Mouse (Mus musculus): Measurements from ENCODE around the gene Cc2d2b.

The Cc2d2b gene

DNA sequence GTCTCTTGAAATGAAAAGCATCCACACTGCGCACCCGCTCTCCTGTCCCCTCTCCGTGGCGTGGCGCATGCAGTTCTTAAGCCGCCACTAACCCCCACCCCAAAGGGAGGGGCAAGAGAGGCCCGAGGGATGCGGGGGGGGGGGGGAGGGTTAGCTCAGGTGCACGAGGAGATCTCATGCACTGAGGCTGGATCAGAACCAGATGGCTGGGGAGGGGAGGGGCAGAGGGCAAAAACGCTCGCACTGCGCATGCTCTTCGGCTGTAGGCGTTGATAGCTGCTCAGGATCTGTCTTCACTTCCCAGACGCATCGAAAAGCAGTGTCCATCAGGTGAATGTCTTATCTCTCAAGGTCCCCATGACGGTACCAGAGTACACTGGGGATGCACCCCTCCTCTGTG, at the start of gene Cc2d2b:
Gene Cc2d2b, plus strand, starts transcription at position 195 of the 400 bp plus-strand sequence.
- DNase-seq (ENCODE audit: low read depth, low spot score) = no peak

- no peak for DNase-seq (ENCODE audit: low read depth, low spot score)
These were observed 48.7 kb upstream of the Cc2d2b start for GRCm38 (mm10) chr19:40699816-40700215.

DNA sequence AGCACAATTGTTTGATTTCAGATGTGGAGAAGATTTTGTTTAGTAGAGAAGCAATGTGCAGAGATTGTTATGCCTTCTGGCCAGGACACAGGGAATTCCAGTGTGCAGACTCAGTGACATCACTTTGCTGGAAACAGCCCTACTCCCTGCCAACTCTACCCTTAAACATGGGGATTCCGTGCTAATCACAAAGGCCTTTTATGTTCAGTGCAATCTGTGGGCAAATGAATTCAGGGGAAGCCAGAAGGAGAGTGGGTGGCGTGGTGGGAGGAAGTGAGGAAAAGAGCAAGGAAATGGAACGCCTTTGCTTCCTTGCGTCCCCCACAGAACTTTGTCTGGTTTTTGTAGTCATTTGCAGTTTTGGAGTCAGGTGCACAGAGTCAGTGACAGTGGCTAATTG, 46.1 kb upstream of the Cc2d2b start:
- DNase-seq (ENCODE audit: low read depth, low spot score) = no peak

- no peak for DNase-seq (ENCODE audit: low read depth, low spot score)
These were observed 35.5 kb upstream of the Cc2d2b start for GRCm38 (mm10) chr19:40712889-40713628.

GRCm38 (mm10) chr19:40714700-40715099, 33.9 kb upstream of the Cc2d2b start:
- no peak for DNase-seq (ENCODE audit: low read depth, low spot score)

- no peak for DNase-seq (ENCODE audit: low read depth, low spot score)
These were observed 31.6 kb upstream of the Cc2d2b start for GRCm38 (mm10) chr19:40716981-40717380.

- DNase-seq (ENCODE audit: low read depth, low spot score) = no peak
These were observed 29.0 kb upstream of the Cc2d2b start for GRCm38 (mm10) chr19:40719439-40720105.

- DNase-seq (ENCODE audit: low read depth, low spot score) = no peak
These were observed 28.2 kb upstream of the Cc2d2b start for GRCm38 (mm10) chr19:40720381-40720780.

DNA sequence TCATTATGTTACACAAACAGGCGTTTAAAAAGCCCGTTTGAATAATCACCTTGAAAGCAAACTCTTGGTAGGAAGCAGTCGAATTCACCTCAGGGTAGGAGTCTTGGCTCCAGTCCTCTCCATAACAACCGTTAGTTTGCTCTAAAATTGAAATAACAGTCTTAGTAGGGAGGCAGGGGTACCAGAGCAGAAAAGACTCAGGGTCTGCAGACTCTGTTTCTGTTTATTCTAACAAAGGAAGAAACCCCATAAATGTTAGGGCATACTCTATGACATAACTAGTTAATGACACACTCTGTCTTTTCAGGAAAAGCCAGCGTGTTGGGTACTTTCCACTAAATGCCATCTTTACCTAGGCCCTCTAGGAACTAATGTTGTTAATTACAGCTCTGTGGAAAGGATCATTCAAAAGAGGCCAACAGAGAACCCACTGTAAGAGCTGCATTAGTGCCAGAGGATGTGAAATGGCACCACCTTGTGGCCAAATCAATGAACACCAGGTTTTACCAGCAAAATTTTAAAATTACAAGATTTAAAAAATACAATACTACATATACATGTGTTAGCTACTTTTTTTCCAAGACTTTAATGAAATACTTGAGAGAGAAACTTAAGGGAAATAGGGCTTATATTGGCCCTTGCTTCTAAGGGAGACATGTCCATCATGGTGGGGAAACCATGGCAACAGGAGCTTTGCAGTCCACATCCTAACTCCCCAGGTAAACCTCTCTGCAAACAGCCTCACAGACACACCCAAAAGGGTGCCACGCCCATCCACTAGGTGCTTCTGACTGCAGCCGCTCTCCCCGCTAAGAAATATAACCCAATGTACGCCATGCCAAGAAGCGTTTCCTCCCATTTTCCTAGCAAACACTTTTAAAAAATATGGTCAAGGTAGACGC, 26.2 kb upstream of the Cc2d2b start:
- peak; percentile 68 for DNase-seq (ENCODE audit: low read depth, low spot score)

DNA sequence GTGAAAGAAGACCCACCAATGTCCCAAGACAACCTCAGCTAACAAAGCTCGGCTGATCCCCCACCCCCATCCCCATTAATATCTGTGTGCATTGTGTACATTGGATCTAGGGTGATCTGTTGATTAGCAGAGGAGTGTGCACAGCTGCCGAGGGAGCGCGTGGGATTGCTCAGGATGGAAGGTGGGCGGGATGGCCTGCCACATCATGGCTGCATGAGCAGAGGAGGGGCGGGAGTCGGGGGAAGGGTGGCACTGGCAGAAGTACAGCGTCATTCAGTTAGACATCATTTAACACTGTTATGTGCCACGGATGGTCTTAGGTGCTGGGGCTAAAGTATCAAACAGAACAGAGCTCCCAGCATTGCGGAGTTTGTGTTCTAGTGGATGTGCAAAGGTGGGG, 25.0 kb upstream of the Cc2d2b start:
- DNase-seq (ENCODE audit: low read depth, low spot score) = no peak

- no peak for DNase-seq (ENCODE audit: low read depth, low spot score)
These were observed 22.4 kb upstream of the Cc2d2b start for GRCm38 (mm10) chr19:40726148-40726547.

DNA sequence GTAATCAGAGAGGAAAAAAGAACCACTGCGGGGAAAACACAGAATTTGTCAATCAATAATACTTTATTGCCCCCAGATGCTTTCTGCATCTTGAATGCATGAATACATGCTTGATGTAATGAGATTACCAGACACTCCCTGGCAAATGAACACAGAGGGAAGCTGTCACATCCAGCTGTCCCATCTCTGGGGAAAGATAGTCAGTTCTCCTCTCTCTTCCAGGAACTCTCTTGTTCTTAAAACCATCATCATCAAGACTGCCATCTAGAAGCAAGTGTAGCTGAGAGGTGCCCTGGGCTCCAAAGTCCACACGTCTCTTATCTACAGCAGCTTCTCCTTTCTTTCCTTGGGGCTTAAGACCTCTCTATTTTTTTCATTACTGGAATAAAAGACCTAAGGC, 21.9 kb upstream of the Cc2d2b start:
- DNase-seq (ENCODE audit: low read depth, low spot score) = no peak

DNA sequence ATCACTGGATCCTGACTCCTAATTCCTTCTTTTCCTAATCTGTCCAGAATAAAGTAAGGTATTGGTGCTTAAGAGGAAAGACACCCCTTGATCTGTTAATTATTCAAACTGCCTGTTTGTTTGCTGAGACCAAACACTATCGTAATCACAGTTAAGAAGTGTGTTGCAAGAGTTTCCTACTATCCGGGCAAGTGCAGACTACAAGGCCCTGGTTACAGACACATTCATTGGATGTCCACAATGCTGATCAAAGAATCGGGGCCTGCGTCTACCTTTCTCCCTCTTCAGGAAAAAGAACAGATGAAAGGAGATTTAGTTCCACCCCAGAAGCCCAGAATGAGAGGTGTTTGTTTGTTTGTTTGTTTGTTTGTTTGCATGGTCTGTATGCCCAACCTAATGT, 20.3 kb upstream of the Cc2d2b start:
- DNase-seq (ENCODE audit: low read depth, low spot score) = no peak

GRCm38 (mm10) chr19:40728732-40729420, 19.7 kb upstream of the Cc2d2b start:
- no peak for DNase-seq (ENCODE audit: low read depth, low spot score)

- DNase-seq (ENCODE audit: low read depth, low spot score) = no peak
These were observed 15.1 kb upstream of the Cc2d2b start for GRCm38 (mm10) chr19:40733409-40733808.

- DNase-seq (ENCODE audit: low read depth, low spot score) = no peak
These were observed 14.7 kb upstream of the Cc2d2b start for GRCm38 (mm10) chr19:40733849-40734248.

DNA sequence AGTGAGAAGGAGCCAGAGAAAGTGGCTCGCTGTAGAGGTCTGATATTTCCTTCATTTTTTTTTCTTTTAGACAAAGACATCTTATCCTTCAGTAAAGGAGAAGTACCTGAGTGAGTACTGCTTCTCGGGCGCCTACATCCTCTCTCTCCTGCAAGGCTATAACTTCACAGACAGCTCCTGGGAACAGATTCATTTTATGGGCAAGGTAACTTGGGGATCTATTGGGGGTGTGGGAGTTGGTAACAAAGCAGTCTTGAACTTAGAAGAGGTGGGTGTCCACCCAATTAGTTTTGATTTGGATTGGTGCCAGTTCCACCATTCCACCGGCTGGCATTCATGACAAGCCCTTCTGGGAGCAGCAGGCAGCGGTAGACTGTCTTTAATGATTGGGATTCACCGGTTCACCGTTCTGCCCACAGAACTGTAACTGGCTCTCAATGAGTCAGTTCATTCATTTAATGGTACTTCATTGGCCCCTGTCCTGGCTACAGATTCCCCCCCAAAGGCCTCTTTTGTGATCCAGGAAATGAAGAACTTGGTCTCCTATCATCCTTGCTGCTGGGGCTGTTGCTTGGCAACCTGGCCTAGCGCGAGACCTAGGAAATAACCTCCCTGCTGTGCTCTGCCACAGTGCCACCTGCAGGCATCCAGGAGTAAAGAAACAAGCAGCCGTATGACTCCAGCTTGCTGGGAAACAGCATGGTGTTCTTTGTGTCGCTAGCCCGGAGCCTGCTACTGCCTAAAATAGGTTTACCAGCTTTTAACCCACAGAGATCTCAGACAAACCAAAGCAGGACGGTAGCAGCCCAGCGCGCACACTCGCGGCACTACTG, 11.7 kb upstream of the Cc2d2b start:
- DNase-seq (ENCODE audit: low read depth, low spot score) = peak; percentile 89

- no peak for DNase-seq (ENCODE audit: low read depth, low spot score)
These were observed 10.9 kb upstream of the Cc2d2b start for GRCm38 (mm10) chr19:40737613-40738012.

DNA sequence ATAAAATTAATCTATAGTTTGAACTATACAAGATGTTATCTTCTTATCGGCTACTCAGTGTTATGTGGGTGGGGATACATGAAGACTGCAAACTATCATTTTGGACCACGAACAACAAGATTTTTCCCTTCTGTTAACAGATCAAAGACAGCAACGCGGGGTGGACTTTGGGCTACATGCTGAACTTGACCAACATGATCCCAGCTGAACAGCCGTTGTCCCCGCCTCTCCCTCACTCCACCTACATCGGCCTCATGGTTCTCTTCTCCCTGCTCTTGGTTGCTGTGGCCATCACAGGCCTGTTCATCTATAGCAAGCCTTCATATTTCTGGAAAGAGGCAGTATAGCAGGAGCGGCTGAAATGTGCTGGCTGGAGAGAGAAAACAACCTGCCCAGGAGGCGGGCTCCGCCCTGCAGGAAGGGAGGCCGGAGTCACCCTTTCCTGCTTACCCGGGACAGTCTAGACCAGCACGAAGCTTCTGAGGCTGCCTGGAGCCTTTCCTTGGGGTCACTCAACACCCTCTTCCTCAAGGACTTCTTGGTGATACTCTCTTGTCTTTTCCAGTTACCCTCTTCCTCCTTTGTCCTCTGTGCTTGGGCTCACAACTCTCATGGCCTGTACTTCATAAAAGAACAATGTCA, 9.7 kb upstream of the Cc2d2b start:
- DNase-seq (ENCODE audit: low read depth, low spot score) = no peak

DNA sequence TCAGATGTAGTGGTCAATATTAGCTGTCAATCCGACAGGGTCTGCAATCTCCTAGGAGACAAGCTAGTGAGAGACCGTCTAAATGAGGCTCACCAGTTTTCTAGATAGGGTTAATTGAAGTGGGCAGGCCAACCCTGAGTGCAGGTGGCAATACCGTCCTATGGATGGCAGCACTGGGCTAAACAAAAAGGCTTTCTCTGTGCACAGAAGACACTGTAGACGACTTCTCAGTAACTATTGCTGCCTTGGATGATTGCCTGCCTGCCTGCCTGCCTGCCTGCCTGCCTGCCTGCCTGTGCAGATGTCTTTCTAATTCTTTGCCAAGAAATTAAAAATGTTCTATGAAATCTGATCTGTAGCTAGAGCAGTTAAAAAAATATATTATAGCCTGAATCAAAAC, 1.9 kb upstream of the Cc2d2b start:
- peak; percentile 23 for DNase-seq (ENCODE audit: low read depth, low spot score)
